Mouse (Mus musculus): ENCODE measurements at regions not wholly inside any gene's neighbourhood (a gene's known extent, or its start where the extent isn't known, plus 50 kb on each side); places are given as distances from the start of the nearest gene placed in this dataset.

DNA sequence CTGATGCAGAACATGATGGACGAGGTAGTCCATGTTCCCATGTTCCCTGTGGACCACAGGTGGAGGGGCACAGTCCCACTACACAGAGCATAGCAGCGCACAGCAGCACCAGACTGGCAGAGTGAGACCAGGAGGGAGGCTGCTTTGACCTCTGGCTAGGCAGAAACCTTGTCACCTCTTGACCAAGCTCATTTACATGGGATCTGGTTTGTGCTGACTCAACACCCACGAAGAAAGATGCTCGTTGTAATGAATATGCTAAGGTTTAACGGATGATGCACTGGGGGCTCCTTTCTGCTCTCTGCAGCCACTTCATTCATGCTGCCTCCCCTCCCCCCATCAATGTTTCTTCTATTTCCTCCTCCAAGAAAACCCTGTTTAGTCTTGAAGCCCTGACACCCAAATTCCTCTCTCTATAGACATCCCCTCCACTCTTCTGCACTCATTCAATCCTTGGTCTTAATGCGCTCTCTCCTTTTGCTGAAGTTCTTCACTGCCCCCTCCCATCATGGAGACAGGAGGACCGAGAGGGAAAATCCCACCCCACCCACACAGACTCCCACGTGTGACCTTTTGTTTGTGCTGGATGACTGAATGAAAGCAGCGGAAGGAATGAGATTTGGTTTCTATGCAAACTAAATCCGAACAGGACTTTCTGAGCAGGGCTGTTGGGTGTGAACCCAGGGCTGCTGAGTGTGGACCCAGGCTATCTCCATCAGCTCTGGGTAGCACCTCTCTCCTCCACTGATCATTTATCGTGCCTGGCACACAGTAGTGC lies 156.6 kb upstream of the Spdye4c start:
- TF ChIP-seq CTCF (IDR thresholded peaks at IDR 0.05; ENCODE audit: extremely low read depth, insufficient read length, insufficient replicate concordance, low read depth, low read length) (no peak), POLR2A (IDR thresholded peaks at IDR 0.05; ENCODE audit: low read depth, low read length) (no peak)

DNA sequence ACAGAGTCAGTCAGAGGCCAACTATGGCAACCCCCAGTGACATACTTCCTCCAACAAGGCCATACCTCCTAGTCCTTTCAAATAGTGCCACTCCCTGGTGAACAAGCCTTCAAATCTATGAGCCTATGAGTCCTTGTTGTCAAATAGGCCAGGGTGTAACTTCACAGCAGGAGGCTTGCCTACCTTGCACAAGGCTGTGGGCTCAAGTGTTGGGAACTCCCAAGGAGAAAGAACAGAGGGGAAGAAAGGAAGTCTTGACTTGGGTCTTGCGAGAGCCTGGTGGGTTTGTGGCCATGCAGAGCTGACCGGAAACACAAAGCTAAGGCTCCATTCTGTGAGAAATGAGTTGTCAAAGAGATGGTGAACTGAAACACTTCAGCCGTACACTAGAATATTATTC lies 154.6 kb upstream of the Spdye4c start:
- TF ChIP-seq POLR2A (IDR thresholded peaks at IDR 0.05; ENCODE audit: low read depth, low read length) (no peak), CTCF (IDR thresholded peaks at IDR 0.05; ENCODE audit: extremely low read depth, insufficient read length, insufficient replicate concordance, low read depth, low read length) (no peak)
- peaks cover 6% of the 10 kb centered on the region; the same call in 1 of the 2 replicates for H3K4me1 ChIP-seq (ENCODE audit: control insufficient read depth, insufficient read depth, insufficient read length, low read length)
- WGBS = 93% methylated on average over 3 of the region's 3 CpGs
- no peaks in the 10 kb centered on the region for H3K27me3 ChIP-seq (ENCODE audit: control insufficient read depth, insufficient read depth, low read length)
- no peaks in the 10 kb centered on the region for H3K36me3 ChIP-seq (ENCODE audit: control insufficient read depth, insufficient read depth, low read length)
- no peak overlapping the region for H3K27ac ChIP-seq (ENCODE audit: insufficient read depth, low read depth, low read length)
- no peak overlapping the region for H3K4me3 ChIP-seq (ENCODE audit: low read depth, low read length)

More for the DNA sequence above, 156.6 kb upstream of the Spdye4c start:
- Histone ChIP-seq H3K27me3 (ENCODE audit: control insufficient read depth, insufficient read depth, low read length) (no peaks in the 10 kb centered on the region; the same call in 1 of the 2 replicates), H3K4me3 (ENCODE audit: low read depth, low read length) (no peak overlapping the region), H3K27ac (ENCODE audit: insufficient read depth, low read depth, low read length) (no peak overlapping the region), H3K36me3 (ENCODE audit: control insufficient read depth, insufficient read depth, low read length) (no peaks in the 10 kb centered on the region), H3K4me1 (ENCODE audit: control insufficient read depth, insufficient read depth, insufficient read length, low read length) (peaks cover 8% of the 10 kb centered on the region; the same call in 1 of the 2 replicates)
- 65% methylated on average over 11 of the region's 11 CpGs for WGBS

DNA sequence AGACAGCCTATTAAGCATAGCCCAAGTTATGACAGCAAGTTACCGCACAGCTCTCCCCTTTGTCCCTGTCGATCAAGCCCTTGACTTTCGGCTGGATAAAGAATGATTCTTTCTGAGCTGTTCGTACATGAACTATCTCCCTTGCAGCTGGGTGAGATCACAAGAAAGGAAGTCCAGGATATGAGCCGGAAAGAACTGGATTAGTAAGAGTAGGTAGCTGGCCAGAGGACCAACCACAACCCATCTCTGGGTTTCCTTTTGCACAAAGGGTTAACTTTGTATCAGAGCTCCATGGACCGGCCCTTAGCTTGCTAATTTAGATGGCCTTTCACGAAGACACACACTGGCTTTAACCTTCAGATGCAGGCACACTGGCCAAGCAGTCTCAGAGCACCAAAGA lies 153.3 kb upstream of the Spdye4c start:
- TF ChIP-seq CTCF (IDR thresholded peaks at IDR 0.05; ENCODE audit: extremely low read depth, insufficient read length, insufficient replicate concordance, low read depth, low read length) (no peak), POLR2A (IDR thresholded peaks at IDR 0.05; ENCODE audit: low read depth, low read length) (no peak)

GRCm38 (mm10) chr2:128438161-128438822 lies 152.7 kb upstream of the Spdye4c start:
- TF ChIP-seq CTCF (IDR thresholded peaks at IDR 0.05; ENCODE audit: extremely low read depth, insufficient read length, insufficient replicate concordance, low read depth, low read length) (no peak), POLR2A (IDR thresholded peaks at IDR 0.05; ENCODE audit: low read depth, low read length) (no peak)
- H3K4me1 ChIP-seq (ENCODE audit: control insufficient read depth, insufficient read depth, insufficient read length, low read length) = no peaks in the 10 kb centered on the region
- no peaks in the 10 kb centered on the region for H3K27me3 ChIP-seq (ENCODE audit: control insufficient read depth, insufficient read depth, low read length)
- no peak overlapping the region for H3K27ac ChIP-seq (ENCODE audit: insufficient read depth, low read depth, low read length)
- H3K4me3 ChIP-seq (ENCODE audit: low read depth, low read length) = no peak overlapping the region
- H3K36me3 ChIP-seq (ENCODE audit: control insufficient read depth, insufficient read depth, low read length) = no peaks in the 10 kb centered on the region
- WGBS = 48% methylated on average over 12 of the region's 12 CpGs

More for the DNA sequence above, 153.3 kb upstream of the Spdye4c start:
- H3K27me3 ChIP-seq (ENCODE audit: control insufficient read depth, insufficient read depth, low read length) = no peaks in the 10 kb centered on the region
- H3K4me1 ChIP-seq (ENCODE audit: control insufficient read depth, insufficient read depth, insufficient read length, low read length) = no peaks in the 10 kb centered on the region
- no peaks in the 10 kb centered on the region for H3K36me3 ChIP-seq (ENCODE audit: control insufficient read depth, insufficient read depth, low read length)
- WGBS = 59% methylated on average over 7 of the region's 7 CpGs
- H3K4me3 ChIP-seq (ENCODE audit: low read depth, low read length) = no peak overlapping the region
- H3K27ac ChIP-seq (ENCODE audit: insufficient read depth, low read depth, low read length) = no peak overlapping the region

DNA sequence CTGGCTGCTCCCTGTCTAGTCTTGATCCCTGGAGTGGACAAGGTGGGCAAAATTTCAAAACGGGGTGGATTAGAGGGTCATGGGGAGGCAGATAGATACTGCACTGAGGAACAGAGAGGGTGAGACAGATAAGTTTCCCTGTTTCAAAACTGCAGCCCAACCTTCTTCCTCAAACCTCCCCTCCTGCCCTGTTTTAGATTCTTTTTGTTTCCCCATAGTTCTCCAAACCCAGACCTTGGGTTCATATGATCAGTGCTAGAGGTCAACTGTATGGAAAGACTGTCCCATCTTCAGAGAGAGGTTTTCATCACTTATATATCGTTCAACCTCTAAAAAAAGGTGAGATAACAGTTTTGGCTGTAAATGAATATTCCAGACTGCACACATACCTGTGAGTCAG lies 152.1 kb upstream of the Spdye4c start:
- TF ChIP-seq POLR2A (IDR thresholded peaks at IDR 0.05; ENCODE audit: low read depth, low read length) = no peak
- TF ChIP-seq CTCF (IDR thresholded peaks at IDR 0.05; ENCODE audit: extremely low read depth, insufficient read length, insufficient replicate concordance, low read depth, low read length) = no peak
- H3K4me3 ChIP-seq (ENCODE audit: low read depth, low read length) = no peak overlapping the region
- WGBS = 66% methylated on average over 2 of the region's 2 CpGs
- H3K4me1 ChIP-seq (ENCODE audit: control insufficient read depth, insufficient read depth, insufficient read length, low read length) = no peaks in the 10 kb centered on the region
- H3K27ac ChIP-seq (ENCODE audit: insufficient read depth, low read depth, low read length) = no peak overlapping the region
- H3K36me3 ChIP-seq (ENCODE audit: control insufficient read depth, insufficient read depth, low read length) = no peaks in the 10 kb centered on the region
- no peaks in the 10 kb centered on the region for H3K27me3 ChIP-seq (ENCODE audit: control insufficient read depth, insufficient read depth, low read length)

GRCm38 (mm10) chr2:128444599-128445011 lies 146.4 kb upstream of the Spdye4c start:
- WGBS = 82% methylated on average over 7 of the region's 7 CpGs
- Histone ChIP-seq H3K27ac (ENCODE audit: insufficient read depth, low read depth, low read length) (no peak overlapping the region), H3K4me1 (ENCODE audit: control insufficient read depth, insufficient read depth, insufficient read length, low read length) (no peaks in the 10 kb centered on the region; the same call in 1 of the 2 replicates), H3K4me3 (ENCODE audit: low read depth, low read length) (no peak overlapping the region), H3K36me3 (ENCODE audit: control insufficient read depth, insufficient read depth, low read length) (no peaks in the 10 kb centered on the region), H3K27me3 (ENCODE audit: control insufficient read depth, insufficient read depth, low read length) (no peaks in the 10 kb centered on the region)
- no peak for TF ChIP-seq CTCF (IDR thresholded peaks at IDR 0.05; ENCODE audit: extremely low read depth, insufficient read length, insufficient replicate concordance, low read depth, low read length)
- no peak for TF ChIP-seq POLR2A (IDR thresholded peaks at IDR 0.05; ENCODE audit: low read depth, low read length)

GRCm38 (mm10) chr2:128445443-128445842 lies 145.6 kb upstream of the Spdye4c start:
- Histone ChIP-seq H3K27me3 (ENCODE audit: control insufficient read depth, insufficient read depth, low read length) (no peaks in the 10 kb centered on the region), H3K4me1 (ENCODE audit: control insufficient read depth, insufficient read depth, insufficient read length, low read length) (no peaks in the 10 kb centered on the region; the same call in 1 of the 2 replicates), H3K4me3 (ENCODE audit: low read depth, low read length) (no peak overlapping the region), H3K27ac (ENCODE audit: insufficient read depth, low read depth, low read length) (no peak overlapping the region), H3K36me3 (ENCODE audit: control insufficient read depth, insufficient read depth, low read length) (no peaks in the 10 kb centered on the region)
- WGBS = 85% methylated on average over 5 of the region's 5 CpGs
- no peak for TF ChIP-seq CTCF (IDR thresholded peaks at IDR 0.05; ENCODE audit: extremely low read depth, insufficient read length, insufficient replicate concordance, low read depth, low read length)
- TF ChIP-seq POLR2A (IDR thresholded peaks at IDR 0.05; ENCODE audit: low read depth, low read length) = no peak

Data from small intestine, adult 2 months (tissue).